Mouse (Mus musculus) testis, adult 2 months (tissue): ENCODE measurements around the gene Cda. TPM values are rescaled to one million over a fixed set of nuclear protein-coding genes. Genes with fewer than 3 reads are reported as not detected.
A peak's percentile ranks its signal among the peaks of the same experiment; 100 is the strongest.

ENCODE experiments used
- H3K27ac ChIP-seq: fragments of 200-500 bp; 2 replicates; pipeline ENCODE4 v1.5.1; 2012; ENCODE audit warnings: low read depth, low read length; ENCODE audit not compliant: control insufficient read depth, insufficient read depth
- H3K27me3 ChIP-seq: fragments of 200-500 bp; 2 replicates; pipeline ENCODE4 v1.6.1; 2012; ENCODE audit warnings: mild to moderate bottlenecking, low read length, moderate library complexity; ENCODE audit not compliant: control insufficient read depth, insufficient read depth
- H3K36me3 ChIP-seq: fragments of 200-500 bp; 2 replicates; pipeline ENCODE4 v1.6.1; 2012; ENCODE audit warnings: mild to moderate bottlenecking, low read length; ENCODE audit not compliant: control insufficient read depth, insufficient read depth
- H3K4me1 ChIP-seq: fragments of 200-500 bp; 2 replicates; pipeline ENCODE4 v1.6.1; 2012; ENCODE audit warnings: low read length; ENCODE audit not compliant: control insufficient read depth, insufficient read depth
- H3K4me3 ChIP-seq: fragments of 200-500 bp; 2 replicates; pipeline ENCODE4 v1.5.1; 2012; ENCODE audit warnings: low read depth, mild to moderate bottlenecking, low read length, moderate library complexity, mixed read lengths; ENCODE audit not compliant: control insufficient read depth
- CTCF ChIP-seq: fragments of 200-500 bp; IDR thresholded peaks from 2 replicates; pipeline ENCODE4 v1.5.1; 2012; ENCODE audit warnings: low read depth, mild to moderate bottlenecking, inconsistent platforms, low read length, moderate library complexity; ENCODE audit not compliant: control insufficient read depth, insufficient read depth, insufficient replicate concordance
- POLR2A ChIP-seq: fragments of 200-500 bp; IDR thresholded peaks from 2 replicates; pipeline ENCODE4 v1.6.1; 2012; ENCODE audit warnings: low read depth, mild to moderate bottlenecking, inconsistent platforms, low read length, moderate library complexity; ENCODE audit not compliant: control insufficient read depth
- polyA plus RNA-seq: library from polyadenylated mRNA; depleted of rRNA; stranded (reverse); fragments of >200 nt; gene quantifications from 2 replicates; pipeline ENCODE4 v1.2.3, GENCODE M21; 2012

Cda gene
- polyA plus RNA-seq, 1 experiment = 0.61 TPM

- Histone ChIP-seq H3K27me3 (no peaks in the 10 kb centered on the region), H3K27ac (no peak overlapping the region), H3K4me3 (no peak overlapping the region), H3K4me1 (peaks cover 2% of the 10 kb centered on the region), H3K36me3 (no peaks in the 10 kb centered on the region)
- TF ChIP-seq POLR2A (no peak), CTCF (no peak)
These were observed 43.3 kb downstream of the Cda start for GRCm38 (mm10) chr4:138324451-138324850.

- Histone ChIP-seq H3K27ac (peak overlapping the region; percentile 62; the same call in 1 of the 2 replicates), H3K4me1 (peaks cover 2% of the 10 kb centered on the region)
These were observed 44.0 kb downstream of the Cda start for GRCm38 (mm10) chr4:138323753-138324152.

GRCm38 (mm10) chr4:138322692-138323091 is 45.1 kb downstream of the Cda start:
- H3K27me3 ChIP-seq = no peaks in the 10 kb centered on the region
- peaks cover 2% of the 10 kb centered on the region for H3K4me1 ChIP-seq
- no peak overlapping the region for H3K4me3 ChIP-seq
- TF ChIP-seq POLR2A (no peak), CTCF (no peak)
- H3K27ac ChIP-seq = no peak overlapping the region
- no peaks in the 10 kb centered on the region for H3K36me3 ChIP-seq

More at GRCm38 (mm10) chr4:138323753-138324152, 44.0 kb downstream of the Cda start:
- no peaks in the 10 kb centered on the region for H3K36me3 ChIP-seq
- no peaks in the 10 kb centered on the region for H3K27me3 ChIP-seq
- H3K4me3 ChIP-seq = no peak overlapping the region
- TF ChIP-seq CTCF (no peak), POLR2A (no peak)

GRCm38 (mm10) chr4:138321488-138321887 is 46.3 kb downstream of the Cda start:
- TF ChIP-seq POLR2A = no peak
- no peak for TF ChIP-seq CTCF

GRCm38 (mm10) chr4:138320711-138321110 is 47.1 kb downstream of the Cda start:
- H3K4me3 ChIP-seq = no peak overlapping the region
- no peak for TF ChIP-seq POLR2A
- no peak for TF ChIP-seq CTCF
- H3K27ac ChIP-seq = no peak overlapping the region
- H3K36me3 ChIP-seq = peaks cover 2% of the 10 kb centered on the region; the same call in 1 of the 2 replicates
- H3K4me1 ChIP-seq = peaks cover 2% of the 10 kb centered on the region
- no peaks in the 10 kb centered on the region for H3K27me3 ChIP-seq

More at GRCm38 (mm10) chr4:138321488-138321887, 46.3 kb downstream of the Cda start:
- H3K4me3 ChIP-seq = no peak overlapping the region
- H3K27me3 ChIP-seq = no peaks in the 10 kb centered on the region
- H3K4me1 ChIP-seq = peaks cover 2% of the 10 kb centered on the region
- H3K27ac ChIP-seq = no peak overlapping the region
- H3K36me3 ChIP-seq = peaks cover 2% of the 10 kb centered on the region; the same call in 1 of the 2 replicates

DNA sequence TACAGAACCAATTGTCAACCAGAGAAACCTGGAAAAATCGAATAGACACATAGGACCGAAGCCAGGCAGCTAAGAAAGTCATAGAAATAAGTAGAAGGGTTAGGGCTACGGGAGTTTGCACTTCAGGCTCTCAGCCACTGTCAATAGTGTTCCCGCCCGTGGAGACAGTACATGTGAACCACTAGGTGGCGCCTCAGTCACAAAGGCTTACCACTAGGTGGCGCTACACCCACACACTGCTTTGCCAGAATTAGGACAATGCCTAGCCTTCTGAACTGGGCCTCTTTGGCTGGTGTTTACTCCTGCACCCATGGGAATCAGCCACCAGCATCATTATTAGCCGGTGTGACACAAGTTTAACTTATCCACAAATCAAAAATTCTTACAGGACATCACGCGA is 48.3 kb downstream of the Cda start:
- no peak overlapping the region for H3K27ac ChIP-seq
- TF ChIP-seq POLR2A (no peak), CTCF (peak; percentile 100)
- no peaks in the 10 kb centered on the region; the same call in 1 of the 2 replicates for H3K4me1 ChIP-seq
- no peak overlapping the region for H3K4me3 ChIP-seq
- H3K27me3 ChIP-seq = no peaks in the 10 kb centered on the region
- H3K36me3 ChIP-seq = peaks cover 2% of the 10 kb centered on the region; the same call in 1 of the 2 replicates

DNA sequence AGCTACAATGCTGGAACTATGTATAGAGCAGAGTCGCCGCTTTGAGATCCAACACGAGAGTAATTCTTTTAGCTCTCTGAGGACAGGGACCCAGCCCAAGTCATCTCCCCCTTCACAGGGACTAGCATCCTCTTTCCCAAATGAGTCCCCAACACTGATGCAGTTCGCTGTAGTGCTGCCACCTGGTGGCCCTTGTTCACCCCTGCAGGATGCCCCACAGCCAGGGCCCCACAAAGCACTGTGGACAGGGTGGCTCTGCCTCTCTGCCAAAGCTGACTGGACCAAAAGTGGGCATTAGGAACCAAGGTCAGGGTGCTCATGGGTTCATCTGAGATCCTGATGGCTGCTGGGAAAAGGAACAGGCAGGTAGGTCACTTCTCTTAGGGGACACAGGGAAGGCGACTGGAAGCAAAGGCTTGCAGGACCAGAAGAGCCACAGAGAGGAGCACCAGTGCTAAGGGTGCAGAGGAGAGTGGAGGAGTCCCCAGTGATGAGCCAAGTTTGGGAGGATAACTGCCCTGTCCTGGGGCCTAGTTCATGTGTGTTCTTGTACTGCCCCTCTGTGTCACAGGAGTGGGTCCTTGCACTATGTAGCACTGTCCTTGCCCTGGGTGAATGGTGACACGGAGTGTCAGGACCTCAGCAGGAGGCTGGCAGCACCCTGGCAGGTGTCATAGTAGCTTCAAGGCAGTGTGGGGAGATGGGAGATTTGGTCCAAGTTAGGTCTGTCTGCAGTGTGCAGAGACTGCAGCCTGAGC is 49.1 kb downstream of the Cda start:
- peaks cover 3% of the 10 kb centered on the region for H3K36me3 ChIP-seq
- no peak overlapping the region for H3K4me3 ChIP-seq
- no peaks in the 10 kb centered on the region; the same call in 1 of the 2 replicates for H3K4me1 ChIP-seq
- H3K27me3 ChIP-seq = no peaks in the 10 kb centered on the region
- TF ChIP-seq POLR2A (no peak), CTCF (peak; percentile 73)
- no peak overlapping the region for H3K27ac ChIP-seq
